7 mouse cellular contexts compared by ENCODE assay signal in genomic region chr6:124965088-124965719, GRCm38 (mm10). TPM values are rescaled to one million over a fixed set of nuclear protein-coding genes. Genes with fewer than 3 reads are reported as not detected.
DNase-seq lines count a peak whose midpoint lies in the region; ATAC-seq and TF ChIP-seq lines count a peak whose summit lies in the region.

Gene Cops7a (minus strand): TSS chr6:124965538.

- H3K36me3 ChIP-seq in intestine, postnatal 0 days (ENCODE audit: control insufficient read depth, insufficient read depth) = peaks cover 10% of the 10 kb centered on the region
- peaks cover 36% of the 10 kb centered on the region for H3K36me3 ChIP-seq in midbrain, embryonic 12.5 days
- H3K36me3 ChIP-seq in small intestine, adult 2 months (ENCODE audit: control insufficient read depth, insufficient read depth, low read length) = peaks cover 9% of the 10 kb centered on the region

- H3K4me2 ChIP-seq in intestine, postnatal 0 days (replicated peaks; ENCODE audit: low read depth) = peak within 1 kb of the TSS; percentile 85
- peak within 1 kb of the TSS; percentile 91 for H3K4me2 ChIP-seq in midbrain, embryonic 12.5 days (replicated peaks)

- H3K27me3 ChIP-seq in intestine, postnatal 0 days (replicated peaks; ENCODE audit: control insufficient read depth, insufficient read depth, low read length) = no peaks in the 10 kb centered on the region
- H3K27me3 ChIP-seq in midbrain, embryonic 12.5 days = no peaks in the 10 kb centered on the region
- no peaks in the 10 kb centered on the region for H3K27me3 ChIP-seq in small intestine, adult 2 months (ENCODE audit: control insufficient read depth, insufficient read depth, low read length)

- peak within 1 kb of the TSS; percentile 74 for H3K9ac ChIP-seq in intestine, postnatal 0 days (ENCODE audit: low read depth, low read length)
- H3K9ac ChIP-seq in midbrain, embryonic 12.5 days (replicated peaks) = peak within 1 kb of the TSS; percentile 81

- H3K9me3 ChIP-seq in intestine, postnatal 0 days (ENCODE audit: control insufficient read depth) = no peaks in the 10 kb centered on the region
- no peaks in the 10 kb centered on the region for H3K9me3 ChIP-seq in midbrain, embryonic 12.5 days

- WGBS in intestine, postnatal 0 days = under 1% methylated on average over 67 of the region's 68 CpGs
- under 1% methylated on average over 67 of the region's 68 CpGs for WGBS in midbrain, embryonic 12.5 days
- WGBS in small intestine, adult 2 months = under 1% methylated on average over 67 of the region's 68 CpGs

- DNase-seq in adrenal gland, adult 8-10 months = peak; percentile 93
- peak; percentile 97 for DNase-seq in embryo, embryonic 9.5 days (ENCODE audit: extremely low spot score)
- no peak for DNase-seq in gonadal fat pad, adult 2 months (ENCODE audit: low read depth)
- DNase-seq in left cerebral cortex, postnatal 4 days = peak; percentile 96

- TF ChIP-seq POLR2A in small intestine, adult 2 months (IDR thresholded peaks at IDR 0.05; ENCODE audit: low read depth, low read length) = peak; percentile 88

- H3K4me3 ChIP-seq in intestine, postnatal 0 days (ENCODE audit: low read depth, low read length) = peak within 1 kb of the TSS; percentile 69
- H3K4me3 ChIP-seq in midbrain, embryonic 12.5 days = peak within 1 kb of the TSS; percentile 68
- peak within 1 kb of the TSS; percentile 88 for H3K4me3 ChIP-seq in small intestine, adult 2 months (ENCODE audit: low read depth, low read length)

- intact Hi-C loops in left cerebral cortex, postnatal 4 days (cut with DNase I) = no loop called here

- H3K27ac ChIP-seq in intestine, postnatal 0 days (ENCODE audit: low read depth, low read length) = peak within 1 kb of the TSS; percentile 93
- H3K27ac ChIP-seq in midbrain, embryonic 12.5 days (replicated peaks) = peak within 1 kb of the TSS; percentile 87
- peak within 1 kb of the TSS; percentile 83 for H3K27ac ChIP-seq in small intestine, adult 2 months (ENCODE audit: insufficient read depth, low read depth, low read length)

- ATAC-seq in intestine, postnatal 0 days = peak; percentile 93
- ATAC-seq in midbrain, embryonic 12.5 days (ENCODE audit: low FRiP score, low read depth) = peak; percentile 95

- peak; percentile 41; the same call in 1 of the 2 replicates for TF ChIP-seq CTCF in intestine, postnatal 0 days (IDR thresholded peaks at IDR 0.05; ENCODE audit: low read depth)
- TF ChIP-seq CTCF in small intestine, adult 2 months (IDR thresholded peaks at IDR 0.05; ENCODE audit: extremely low read depth, insufficient read length, insufficient replicate concordance, low read depth, low read length) = no peak

- H3K4me1 ChIP-seq in intestine, postnatal 0 days (replicated peaks; ENCODE audit: control insufficient read depth, insufficient read depth, low read length) = peaks cover 10% of the 10 kb centered on the region; the same call in 1 of the 2 replicates
- H3K4me1 ChIP-seq in midbrain, embryonic 12.5 days = peaks cover 17% of the 10 kb centered on the region
- H3K4me1 ChIP-seq in small intestine, adult 2 months (ENCODE audit: control insufficient read depth, insufficient read depth, insufficient read length, low read length) = peaks cover 10% of the 10 kb centered on the region

RNA-seq across cellular contexts. Expression of gene Cops7a, which starts in this region (rescaled TPM):
- 100 to 1,000 TPM; 130 to 160 (median 147) TPM for total RNA-seq in adrenal gland, adult 8-10 months (2022)
- polyA plus RNA-seq in gonadal fat pad, adult 2 months (2012; rRNA removed) = 180 and 195 TPM in 2 replicates
- polyA plus RNA-seq in intestine, postnatal 0 days (2015; fragmentation: Nextera tagmentation; extraction: Ambion mirVana) = 105 and 110 TPM in 2 replicates
- 10 to 100 TPM; 67.8 to 72.6 TPM for total RNA-seq in left cerebral cortex, postnatal 4 days (2021)
- 100 and 105 TPM in 2 replicates for polyA plus RNA-seq in midbrain, embryonic 12.5 days (2016; fragmentation: Nextera tagmentation; extraction: Ambion mirVana)
- polyA plus RNA-seq in small intestine, adult 2 months (2012; rRNA removed) = 82.6 and 131 TPM in 2 replicates
